Mouse (Mus musculus): ENCODE measurements around the gene Prss57.

DNA sequence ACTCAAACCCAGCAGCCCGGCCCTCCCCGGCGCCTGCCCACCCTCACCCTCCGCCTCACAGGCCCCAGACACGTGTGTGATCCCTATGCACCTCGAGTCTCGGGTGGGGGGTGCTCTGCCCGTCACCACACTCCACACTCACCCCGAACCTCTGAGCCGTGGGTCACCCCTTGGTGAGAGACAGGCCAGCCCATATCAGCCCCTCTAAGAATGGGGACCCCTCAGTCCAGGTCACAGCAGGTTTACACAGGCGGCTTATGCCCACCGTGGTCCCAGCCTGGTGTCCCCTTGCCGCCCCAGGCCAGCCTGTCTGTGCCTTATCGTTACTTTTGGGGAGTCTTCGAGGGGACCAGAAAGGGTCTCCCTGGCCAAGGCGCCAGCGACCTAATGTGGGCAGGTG, 28.8 kb upstream of the Prss57 start:
- TF ChIP-seq POLR2A (IDR thresholded peaks at IDR 0.05; ENCODE audit: insufficient read depth, low read depth, low read length) (no peak), CTCF (IDR thresholded peaks at IDR 0.05) (no peak)
